Mouse (Mus musculus) erythroblast, embryonic 14.5 days (primary cell): ENCODE results near the gene Trpc6.

Source experiments
- GATA1 ChIP-seq: IDR thresholded peaks from 2 replicates; pipeline ENCODE4 v1.6.1; 2012; ENCODE audit warnings: low read length, inconsistent platforms, mixed read lengths
- TAL1 ChIP-seq: IDR thresholded peaks from 3 replicates; pipeline ENCODE4 v1.6.1; 2012; ENCODE audit warnings: low read length, inconsistent platforms, mixed read lengths

DNA sequence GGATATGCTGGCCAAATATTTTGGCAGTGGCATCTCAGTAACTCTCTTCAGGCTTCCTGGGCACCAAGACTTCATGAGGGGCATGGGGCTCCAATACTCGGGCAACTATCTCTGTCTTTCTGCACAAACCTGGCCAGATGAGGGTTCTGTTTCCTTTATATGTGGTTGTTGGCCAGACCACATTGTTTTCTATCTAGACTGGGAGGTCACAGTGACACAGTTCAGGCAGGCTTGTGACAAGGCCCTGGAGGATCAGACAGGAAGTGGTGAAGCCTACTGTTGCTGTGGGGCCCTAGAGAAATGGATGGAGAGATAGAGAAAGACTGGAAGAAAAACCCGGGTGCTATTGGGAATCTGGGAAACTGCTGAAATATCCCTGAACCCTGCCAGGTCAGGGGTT lies 149.2 kb downstream of the Trpc6 start:
- TF ChIP-seq TAL1, result no peak
- TF ChIP-seq GATA1, result no peak
